Mouse (Mus musculus): ENCODE results near the gene Cyp4v3.
"Not testable (repeated sequence)": the region's sequence is repeated elsewhere in the genome, so short reads cannot be mapped to it uniquely, and the experiment has no call there.

Gene Cyp4v3

DNA sequence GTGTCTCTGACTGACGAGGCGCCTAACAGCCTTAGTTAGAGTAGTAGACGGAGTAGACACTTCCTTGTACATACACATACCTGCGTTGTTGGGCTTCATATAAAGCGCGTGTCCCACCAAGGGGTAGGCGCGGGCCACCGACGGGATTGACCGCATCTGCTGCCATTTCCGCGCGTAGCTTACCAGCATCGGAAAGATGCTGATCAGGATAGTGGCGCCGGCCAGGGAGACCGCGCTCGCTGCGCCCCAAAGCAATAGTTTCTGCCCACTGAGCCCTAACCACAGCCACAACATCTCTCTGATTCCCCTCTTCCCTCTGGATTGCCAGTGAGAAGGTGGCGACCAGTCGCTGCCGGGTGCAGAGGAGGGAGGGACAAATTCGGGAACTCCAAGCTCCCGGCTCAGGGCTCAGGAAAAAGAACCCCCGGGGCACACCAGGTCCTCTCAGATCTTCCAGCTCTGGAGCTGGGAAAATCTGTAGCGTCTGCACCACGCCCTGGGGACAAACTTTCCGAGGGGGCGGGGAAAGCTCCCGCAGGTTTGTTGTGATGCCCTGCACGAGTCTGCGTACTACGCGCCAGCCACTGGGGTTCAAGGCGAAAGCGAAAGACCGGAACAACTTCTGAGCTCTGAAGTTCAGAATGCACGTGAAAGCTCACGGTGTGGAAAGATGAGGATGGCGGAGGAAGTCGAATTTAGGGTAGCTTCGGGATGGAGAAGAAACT is at the start of gene Cyp4v3:
Gene Cyp4v3 (minus strand): TSS at position 532 of the 725 bp plus-strand sequence.
- no peak for DNase-seq (ENCODE audit: extremely low spot score, low read depth, low spot score)

DNA sequence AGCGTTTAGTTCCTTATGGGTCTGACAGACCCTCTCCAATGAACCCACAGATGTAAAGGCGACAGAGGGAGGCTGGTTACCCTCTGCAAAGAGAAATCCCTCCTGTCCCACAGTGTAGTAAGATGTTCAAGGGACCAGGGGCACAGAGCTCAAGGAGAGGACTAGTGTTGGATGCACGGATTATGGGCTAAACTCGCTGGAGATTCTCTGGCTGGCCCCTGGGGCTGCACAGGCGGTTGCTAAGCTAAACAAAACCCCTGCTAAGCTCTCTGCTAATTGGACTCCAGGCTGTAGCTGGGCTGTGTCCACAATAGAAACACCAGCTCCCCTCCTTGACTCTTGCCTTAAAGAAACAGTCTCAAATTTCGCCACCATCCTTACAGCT is 48.9 kb upstream of the Cyp4v3 start, which contains the start of gene Fam149a:
Gene Fam149a (minus strand): TSS at position 329 of the 385 bp plus-strand sequence.
- no peak for DNase-seq (ENCODE audit: extremely low spot score, low read depth, low spot score)

DNA sequence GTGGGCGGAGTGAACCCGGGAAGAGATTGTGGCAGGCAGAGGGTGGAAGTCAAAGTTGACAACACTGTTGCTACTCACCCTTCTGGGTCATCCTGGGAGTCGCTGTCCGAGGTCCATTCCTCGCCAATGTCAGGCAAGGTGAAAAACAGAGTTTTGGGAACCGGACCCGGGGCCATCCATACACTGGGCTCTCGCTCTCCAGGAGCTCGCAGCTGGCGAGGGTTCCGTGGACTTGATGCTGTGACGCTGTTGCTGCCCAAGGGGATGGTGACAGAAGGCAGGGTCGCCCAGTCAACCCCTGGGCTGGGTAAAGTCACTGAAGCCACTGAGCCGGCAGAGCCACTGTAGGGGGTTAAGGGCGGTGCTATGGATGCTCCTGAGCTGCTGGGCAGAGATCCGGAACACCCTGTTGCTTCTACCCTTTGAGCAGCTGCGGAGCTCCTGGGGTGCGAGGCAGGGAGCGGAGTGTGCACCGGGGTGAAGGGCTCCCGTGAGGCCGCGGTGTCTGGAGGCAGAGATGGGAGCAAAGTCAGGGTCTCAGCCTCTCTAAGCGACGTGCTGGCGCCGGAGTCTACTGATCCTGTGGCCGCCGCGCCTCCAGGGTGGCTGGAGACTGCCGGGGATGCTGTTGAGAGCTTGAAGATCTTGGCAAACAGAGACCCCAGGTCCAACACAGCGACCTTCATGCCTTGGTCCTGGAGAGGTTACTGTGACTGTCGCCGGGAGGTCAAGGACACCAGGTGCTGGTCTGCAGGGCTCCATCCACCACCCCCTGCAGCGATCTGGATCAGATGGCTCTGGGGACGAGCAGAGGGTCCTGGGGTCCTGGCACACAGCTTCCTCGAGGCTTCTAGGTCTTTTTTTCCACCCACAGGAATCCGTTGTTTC is 48.3 kb upstream of the Cyp4v3 start:
- DNase-seq (ENCODE audit: extremely low spot score, low read depth, low spot score) = no peak

DNA sequence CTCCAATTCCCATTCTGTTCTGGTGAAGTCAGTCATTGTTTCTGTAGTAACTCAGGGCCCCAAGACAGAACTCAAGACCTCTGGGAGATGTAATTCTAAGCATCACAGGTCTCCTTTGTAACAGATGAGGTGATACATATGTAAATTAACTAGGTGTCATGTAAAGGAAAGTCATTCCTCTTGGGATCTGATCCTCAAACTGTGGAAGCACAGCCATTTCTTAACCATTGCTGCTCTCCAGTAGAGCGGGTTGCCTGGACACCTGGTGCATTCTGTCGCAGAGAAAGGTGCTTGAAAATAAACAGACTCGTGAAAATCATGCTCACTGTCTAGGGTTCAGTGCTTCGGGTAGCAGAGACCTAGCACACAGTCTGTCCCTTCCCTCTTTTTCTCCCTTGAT is 47.6 kb upstream of the Cyp4v3 start:
- no peak for DNase-seq (ENCODE audit: extremely low spot score, low read depth, low spot score)

DNA sequence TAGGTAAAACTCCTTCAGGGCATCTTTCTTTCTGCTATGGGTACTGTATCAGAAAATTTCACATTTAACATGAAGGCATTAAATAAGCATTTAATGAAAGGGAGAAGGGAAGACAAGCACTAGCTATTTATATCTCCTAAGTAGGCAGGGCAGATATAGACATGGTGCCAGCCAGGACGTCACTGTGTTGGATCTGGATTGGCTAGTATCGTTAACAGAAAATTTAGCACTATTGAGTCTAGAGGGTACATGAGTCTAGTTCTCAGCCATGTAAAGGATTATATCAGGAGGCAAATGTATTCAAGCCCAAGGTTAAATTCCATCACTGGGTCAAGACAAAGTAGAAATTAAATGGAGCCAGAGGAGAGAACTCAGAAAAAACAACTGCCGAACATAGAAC is 41.1 kb upstream of the Cyp4v3 start:
- no peak for DNase-seq (ENCODE audit: extremely low spot score, low read depth, low spot score)

DNA sequence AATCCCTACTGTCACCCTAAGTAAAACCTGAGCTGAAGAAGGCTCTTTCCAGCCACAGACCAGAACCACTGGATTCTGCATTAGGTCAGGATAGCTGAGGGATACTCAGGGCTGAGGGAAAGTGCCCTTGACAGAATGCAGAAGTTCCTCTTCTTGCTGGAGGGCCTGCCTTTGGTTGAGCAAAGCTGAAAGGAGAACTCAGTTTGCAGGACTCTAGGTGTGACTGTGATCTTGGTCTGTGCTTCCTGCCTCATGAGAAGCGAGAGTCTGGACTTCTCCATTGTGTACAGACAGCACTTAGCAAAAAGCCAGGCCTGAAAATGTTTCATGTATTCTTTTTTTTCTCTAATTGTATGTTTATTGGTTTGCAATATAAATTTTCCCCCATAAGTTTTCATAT is 34.1 kb upstream of the Cyp4v3 start:
- DNase-seq (ENCODE audit: extremely low spot score, low read depth, low spot score) = no peak

DNA sequence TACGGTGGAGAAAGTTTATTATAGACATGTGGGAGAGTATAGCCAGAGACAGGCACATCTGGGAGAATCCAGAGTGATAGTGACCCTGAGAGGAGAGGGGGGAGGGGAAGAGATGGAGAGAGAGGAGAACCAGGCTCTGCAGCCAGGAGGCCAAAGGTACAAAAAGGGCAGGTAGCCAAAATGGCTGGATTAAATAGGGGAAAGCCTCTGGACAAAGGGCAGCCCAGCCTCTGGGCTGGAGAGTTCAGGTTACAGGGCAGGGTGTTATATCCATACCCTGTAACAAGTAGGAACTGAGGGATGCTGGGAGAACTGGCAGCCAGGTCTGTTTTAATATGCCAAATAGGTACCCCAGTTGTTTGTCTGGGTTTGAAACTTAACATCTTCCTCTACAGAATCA is 30.2 kb upstream of the Cyp4v3 start:
- no peak for DNase-seq (ENCODE audit: extremely low spot score, low read depth, low spot score)

DNA sequence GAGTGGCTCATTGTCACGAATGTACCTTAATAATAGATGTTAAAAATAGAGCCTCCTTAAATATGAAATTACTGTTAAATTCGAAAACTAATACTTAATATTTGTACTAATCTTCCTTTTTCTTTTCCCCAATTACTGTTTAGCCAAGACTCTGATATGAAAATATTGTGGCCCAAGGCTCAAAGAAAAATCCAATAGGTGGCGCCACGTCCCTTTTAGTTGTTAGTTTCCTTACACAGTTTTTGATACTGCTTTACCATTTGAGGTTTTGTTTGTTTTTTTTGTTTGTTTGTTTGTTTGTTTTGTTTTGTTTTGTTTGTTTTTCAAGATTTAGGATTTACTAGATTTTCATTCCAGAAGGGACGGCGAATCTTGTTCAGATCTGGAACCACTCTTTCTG is 29.3 kb upstream of the Cyp4v3 start:
- DNase-seq (ENCODE audit: extremely low spot score, low read depth, low spot score) = no peak

DNA sequence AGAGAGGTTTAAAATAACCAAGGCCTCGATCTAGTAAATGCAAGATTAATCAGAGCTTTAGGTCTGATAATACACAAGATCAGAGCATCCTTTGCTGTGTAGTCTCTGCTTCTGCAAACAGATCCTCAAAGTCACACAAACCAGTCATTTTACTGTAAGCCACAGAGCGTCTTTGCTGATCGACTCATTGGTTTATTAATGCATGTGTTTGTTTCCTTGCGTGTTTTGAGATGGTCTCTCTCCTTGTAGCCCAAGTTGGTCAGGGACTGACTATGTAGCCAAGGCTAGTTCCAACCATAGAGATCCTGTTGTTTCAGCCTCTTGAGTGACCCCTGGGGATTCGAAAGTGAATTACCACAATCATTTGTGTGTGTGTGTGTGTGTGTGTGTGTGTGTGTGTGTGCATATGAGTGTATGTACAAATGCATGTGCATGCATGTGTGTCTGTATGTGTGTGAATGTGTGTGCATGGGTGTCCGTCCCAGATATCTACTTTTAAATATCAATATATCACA is 26.1 kb upstream of the Cyp4v3 start:
- DNase-seq (ENCODE audit: extremely low spot score, low read depth, low spot score) = no peak

DNA sequence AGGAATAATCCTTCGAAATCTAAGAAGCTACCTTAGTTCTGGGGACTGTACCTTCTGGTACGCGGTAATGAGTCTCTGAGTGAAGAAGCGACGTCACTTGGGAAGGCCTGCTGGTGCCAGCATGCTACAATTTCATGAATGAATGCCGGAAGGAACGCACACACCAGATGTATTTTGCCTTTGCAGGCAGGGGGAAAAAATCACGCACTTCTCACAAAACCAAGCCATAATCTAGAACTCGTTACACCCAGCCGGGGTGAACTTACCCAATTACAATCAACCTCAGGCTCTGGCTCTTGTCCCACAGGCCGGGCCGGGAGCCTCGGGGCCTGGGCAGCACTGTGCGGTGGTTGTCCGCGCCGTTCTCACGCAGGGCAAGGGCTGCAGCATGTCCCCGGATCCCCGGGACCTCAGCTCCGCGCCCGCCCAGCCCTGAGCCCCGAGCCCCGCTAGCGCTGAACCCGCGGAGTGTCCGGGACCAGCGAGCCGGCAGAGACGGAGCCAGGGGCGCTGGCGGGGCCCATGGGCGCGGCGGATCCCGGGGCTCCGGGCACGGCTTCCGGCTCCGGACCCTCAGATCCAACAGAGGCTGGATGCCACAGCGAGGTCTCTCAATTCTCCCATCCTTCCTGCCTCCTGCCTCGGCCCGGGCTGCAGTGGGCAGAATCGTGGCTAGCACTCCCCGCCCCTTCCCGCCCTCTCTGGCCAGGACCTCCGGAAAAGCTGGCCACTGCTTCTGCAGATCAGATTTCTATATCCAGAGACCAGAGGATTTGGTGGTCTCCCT is 25.3 kb upstream of the Cyp4v3 start:
- no peak for DNase-seq (ENCODE audit: extremely low spot score, low read depth, low spot score)

DNA sequence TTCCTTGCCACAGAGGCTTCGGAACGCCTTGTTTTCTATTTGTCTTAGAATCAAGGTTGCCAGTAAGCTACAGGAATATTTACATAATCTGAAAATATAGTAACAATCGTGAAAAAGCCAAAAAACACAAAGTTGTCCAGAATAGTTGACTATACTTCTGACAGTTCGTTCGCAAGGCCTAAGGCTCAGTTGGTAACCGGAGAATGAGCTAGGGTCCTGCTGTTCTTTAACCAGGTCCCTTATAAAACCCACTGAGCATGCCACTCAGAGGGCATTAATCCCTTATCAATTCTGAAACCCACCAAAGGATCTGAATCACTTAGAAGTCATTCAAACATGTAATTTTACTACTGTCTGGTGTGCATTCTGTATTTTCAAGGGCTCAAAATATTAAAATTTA is 22.8 kb upstream of the Cyp4v3 start:
- DNase-seq (ENCODE audit: extremely low spot score, low read depth, low spot score) = no peak

DNA sequence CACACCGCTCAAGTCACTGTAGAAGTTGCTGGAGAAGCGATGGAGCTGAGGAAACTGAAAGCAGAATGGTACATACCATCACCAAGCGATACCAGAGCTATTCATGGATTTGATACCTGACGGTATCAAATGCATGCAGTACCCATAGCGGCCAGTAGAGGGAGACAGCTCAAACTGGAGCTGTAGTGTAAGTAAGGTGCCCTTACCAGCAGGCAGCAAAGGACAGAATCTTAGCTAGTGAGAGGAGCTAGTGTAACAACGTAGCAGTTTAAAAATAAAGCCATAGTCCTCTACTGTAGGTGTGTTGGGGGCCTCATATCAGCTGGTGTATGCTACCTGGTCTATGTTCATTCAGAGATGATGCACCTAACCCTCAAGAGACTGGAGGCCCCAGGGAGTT is 12.0 kb upstream of the Cyp4v3 start:
- peak; percentile 89 for DNase-seq (ENCODE audit: extremely low spot score, low read depth, low spot score)

DNA sequence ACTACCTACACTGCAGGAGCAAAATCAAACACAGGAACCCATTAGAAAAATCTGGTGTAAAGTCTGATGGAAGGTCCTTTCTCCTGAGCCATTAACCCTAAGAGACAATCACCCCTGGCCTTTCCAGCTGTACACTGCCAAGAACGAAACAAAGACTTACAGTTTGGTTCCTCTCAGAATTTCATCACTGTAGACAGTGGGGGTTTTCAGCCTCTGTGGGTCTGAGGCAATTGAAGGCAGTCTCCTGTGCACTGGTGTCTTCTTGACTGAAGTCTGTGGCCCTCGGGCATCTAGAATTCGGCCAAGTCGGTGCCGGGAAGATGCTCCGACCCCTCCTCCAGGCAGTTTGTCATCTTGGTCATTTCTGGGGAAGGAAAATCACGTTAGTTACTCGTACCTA is 11.3 kb upstream of the Cyp4v3 start:
- no peak for DNase-seq (ENCODE audit: extremely low spot score, low read depth, low spot score)

DNA sequence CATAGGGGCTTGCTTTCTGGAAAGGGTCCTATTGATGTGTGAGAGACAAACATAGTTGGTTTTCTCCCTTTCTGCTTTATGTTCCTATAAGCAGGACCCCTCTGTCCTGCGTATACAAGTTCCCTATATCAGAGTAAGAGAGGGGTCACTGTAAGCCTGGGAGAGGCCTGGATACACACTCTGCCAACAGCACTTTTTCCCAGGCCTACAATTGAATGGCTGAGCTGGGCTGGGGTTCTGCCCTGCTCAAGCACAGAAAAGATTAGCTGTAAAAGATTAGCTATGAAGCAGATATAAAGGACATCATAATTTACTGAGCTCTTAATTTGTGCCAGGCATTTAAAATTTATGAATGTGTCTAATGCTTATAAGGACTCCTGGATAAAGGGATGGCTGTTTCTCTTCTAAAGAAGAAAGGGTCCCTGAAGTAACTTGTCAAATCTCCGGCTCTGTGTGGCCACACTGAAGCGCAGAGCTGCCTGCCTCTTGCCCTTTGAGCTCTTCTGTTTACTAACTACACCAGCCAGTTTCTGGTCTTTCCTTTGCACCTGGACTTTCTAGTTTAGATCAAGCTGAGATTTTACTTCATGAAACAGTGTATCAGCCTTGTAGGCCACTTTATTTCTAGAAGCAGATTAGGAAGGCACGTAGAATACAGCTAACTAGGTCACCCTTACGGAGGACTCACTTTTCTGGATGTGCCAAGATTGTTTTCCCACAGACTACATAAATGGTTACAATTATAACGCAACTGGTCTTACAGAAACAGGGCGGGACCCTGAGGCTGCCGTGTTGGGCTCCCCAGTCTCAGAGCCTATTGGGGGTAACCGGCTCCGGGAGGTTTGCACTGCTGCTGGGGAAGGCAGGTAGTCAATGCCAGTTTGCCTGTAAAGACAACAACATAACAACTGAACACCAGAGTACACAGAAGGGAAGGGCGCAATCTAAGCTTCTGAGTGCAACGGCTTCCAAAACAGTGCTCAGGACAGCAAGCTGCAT is 8.9 kb upstream of the Cyp4v3 start:
- DNase-seq (ENCODE audit: extremely low spot score, low read depth, low spot score) = no peak

DNA sequence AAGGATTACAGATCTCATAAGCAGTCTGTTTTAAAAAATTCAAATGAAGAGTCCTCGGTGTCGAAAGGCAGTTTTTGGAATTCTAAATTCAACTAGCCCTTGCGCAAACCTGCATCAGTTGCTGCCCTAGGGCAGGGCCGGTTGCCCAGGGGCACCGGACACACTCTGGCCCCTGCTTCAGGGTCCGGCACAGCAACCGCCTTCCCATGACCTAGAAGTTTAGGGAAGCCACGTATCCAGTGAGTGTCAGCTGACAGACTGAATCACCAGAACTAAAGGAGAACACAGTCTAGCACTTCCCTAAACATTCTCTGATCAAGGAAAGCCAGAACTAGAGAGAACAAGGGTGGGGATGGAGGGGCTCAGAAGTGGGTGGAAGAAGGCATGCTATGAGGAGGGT is 477 bp upstream of the Cyp4v3 start:
- no peak for DNase-seq (ENCODE audit: extremely low spot score, low read depth, low spot score)

DNA sequence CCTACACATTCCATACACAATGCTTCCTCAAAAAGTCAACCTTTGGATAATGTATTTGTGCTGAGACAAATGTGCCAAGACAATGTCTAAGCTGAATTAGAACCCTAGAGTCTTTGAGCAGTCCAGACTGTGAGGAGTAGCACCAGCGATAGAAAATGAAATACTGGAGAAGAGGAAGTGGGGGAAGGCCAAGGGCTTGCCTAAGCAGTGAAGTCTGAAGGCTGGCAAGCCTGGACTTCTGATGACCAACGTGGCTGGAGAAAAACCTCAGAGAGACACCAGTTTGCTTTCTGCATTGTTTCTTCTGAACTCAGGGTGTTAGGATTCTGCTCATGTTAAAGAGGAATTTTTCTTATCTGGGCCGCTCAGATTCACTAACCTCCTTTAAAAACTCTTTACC is 2.2 kb downstream of the Cyp4v3 start:
- DNase-seq (ENCODE audit: extremely low spot score, low read depth, low spot score) = no peak

DNA sequence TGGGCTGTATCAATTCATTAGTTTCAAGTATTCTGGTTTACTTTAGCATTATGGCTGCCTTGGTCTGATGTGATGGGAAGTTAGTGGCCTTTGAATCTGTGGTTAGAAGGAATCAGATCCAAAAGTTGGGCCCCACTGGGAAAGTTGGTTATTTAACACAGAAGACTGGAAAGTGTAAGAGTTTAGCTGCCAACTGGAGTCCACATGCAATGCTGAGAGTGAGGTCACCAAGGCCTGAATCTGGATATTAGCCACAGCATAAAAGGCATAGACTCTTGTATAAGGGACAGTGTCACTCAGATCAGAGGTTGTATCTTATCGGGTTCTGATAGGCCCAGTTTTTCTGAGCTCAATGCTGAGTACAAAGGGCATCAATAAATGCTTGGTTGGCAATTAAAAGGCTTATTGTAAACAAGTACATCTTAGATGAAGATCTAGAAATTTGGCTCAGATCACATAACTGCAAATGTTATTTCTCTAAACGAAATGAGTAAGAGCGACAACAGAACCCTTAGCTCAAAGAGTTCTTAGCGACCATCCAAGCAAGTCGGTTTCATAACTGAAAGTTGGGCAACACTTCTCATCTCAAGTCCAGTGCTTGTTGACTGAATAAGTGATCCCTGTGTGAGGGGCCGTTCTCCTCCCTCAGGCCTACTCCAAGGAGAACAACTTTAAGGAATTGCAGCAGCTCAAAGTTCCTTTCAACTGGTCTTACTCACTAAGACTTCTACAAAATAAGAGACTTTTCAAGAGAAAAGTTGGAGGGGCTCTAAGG is 3.6 kb downstream of the Cyp4v3 start:
- DNase-seq (ENCODE audit: extremely low spot score, low read depth, low spot score) = no peak

DNA sequence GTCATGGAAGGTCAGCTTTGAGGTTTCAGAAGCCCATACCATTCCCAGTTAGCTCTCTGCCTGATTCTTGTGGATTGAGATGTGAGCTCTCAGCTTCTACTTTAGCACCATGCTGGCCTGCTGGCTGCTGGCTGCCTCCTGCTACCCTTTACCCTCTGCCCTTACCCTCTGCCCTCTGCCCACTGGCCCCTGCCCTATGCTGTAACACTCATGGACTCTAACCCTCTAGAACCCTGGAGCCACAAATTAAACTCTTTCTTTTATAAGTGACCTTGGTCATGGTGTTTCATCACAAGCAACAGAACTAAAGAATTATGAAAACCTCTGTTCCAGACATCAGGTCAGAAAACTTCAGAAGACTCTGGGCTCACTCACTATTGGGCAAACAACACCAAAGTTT is 5.9 kb downstream of the Cyp4v3 start:
- DNase-seq (ENCODE audit: extremely low spot score, low read depth, low spot score) = not testable (repeated sequence)

DNA sequence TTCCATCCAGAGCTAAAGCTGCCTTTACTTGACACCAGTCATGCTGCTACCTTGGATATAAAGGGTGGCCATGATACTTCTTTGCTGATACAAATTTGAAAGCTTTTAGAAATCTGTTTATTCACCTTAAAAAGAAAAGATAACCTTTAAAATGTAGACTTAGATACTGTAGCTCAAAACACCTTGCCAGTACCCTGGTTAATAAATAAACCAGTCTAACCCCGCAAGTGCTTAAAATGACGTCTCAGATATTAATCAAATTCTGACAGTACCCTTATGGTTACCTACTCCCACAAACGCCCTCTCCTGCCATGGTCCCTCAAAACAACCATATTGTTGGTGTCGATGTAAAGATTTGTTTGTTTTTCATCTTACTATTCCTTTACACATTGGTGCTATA is 8.9 kb downstream of the Cyp4v3 start:
- no peak for DNase-seq (ENCODE audit: extremely low spot score, low read depth, low spot score)
